Mouse (Mus musculus): ENCODE measurements around the gene Usp17lb.
"Not testable (repeated sequence)": the region's sequence is repeated elsewhere in the genome, so short reads cannot be mapped to it uniquely, and the experiment has no call there.

Gene Usp17lb

GRCm38 (mm10) chr7:104842503-104842902 is at the start of gene Usp17lb:
Gene Usp17lb (minus strand): TSS chr7:104842603.
- no peak for DNase-seq (ENCODE audit: low read depth, low spot score)

DNA sequence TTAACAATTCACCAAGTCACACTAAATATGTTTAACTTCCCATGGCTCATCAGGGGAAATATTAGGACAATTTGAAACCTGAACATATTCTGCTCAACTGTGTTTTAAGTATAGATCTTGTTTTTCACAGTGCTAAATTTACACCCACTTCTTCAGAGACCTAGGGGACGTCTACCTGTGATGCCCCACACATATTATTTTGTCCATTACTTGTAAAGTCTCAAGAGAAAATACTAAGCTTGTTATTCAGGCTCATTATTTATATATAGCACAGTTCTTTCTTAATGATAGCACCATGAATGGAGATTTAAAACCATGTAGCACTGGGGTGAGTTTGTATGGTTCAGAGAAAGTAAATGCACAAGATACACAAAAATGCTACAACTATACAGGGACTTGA is 35.3 kb upstream of the Usp17lb start, which contains the start of gene Olfr665:
Olfr665 (plus strand) TSS at position 301 of the 400 bp plus-strand sequence.
- no peak for DNase-seq (ENCODE audit: low read depth, low spot score)

- DNase-seq (ENCODE audit: low read depth, low spot score), result no peak
Observed at GRCm38 (mm10) chr7:104861381-104861780, 19.0 kb upstream of the Usp17lb start.

DNA sequence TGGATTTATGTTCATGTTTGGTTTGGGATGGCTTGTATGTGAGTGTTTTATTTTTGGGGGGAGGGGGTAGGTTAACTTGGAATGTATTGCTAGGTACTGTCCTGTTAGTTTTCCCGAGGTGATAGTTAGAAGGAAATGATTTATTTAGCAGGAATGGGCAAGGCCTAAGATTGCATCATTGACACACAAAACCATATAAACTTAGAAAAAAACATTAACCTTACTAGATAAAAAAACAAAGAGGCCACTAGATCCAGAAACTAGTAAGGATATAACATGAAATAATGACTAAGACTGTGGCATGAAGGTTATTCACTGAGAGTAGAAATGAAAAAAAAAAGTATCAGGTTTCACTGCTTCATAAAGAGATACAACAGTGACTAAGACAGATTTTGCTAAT is 15.3 kb upstream of the Usp17lb start:
- no peak for DNase-seq (ENCODE audit: low read depth, low spot score)

- not testable (repeated sequence) for DNase-seq (ENCODE audit: low read depth, low spot score)
Observed at GRCm38 (mm10) chr7:104856709-104857108, 14.3 kb upstream of the Usp17lb start, which contains the start of gene Usp17la. Gene Usp17la (plus strand): TSS chr7:104857009.

- no peak for DNase-seq (ENCODE audit: low read depth, low spot score)
Observed at GRCm38 (mm10) chr7:104855248-104855750, 12.9 kb upstream of the Usp17lb start.

GRCm38 (mm10) chr7:104851546-104851945 is 9.1 kb upstream of the Usp17lb start:
- not testable (repeated sequence) for DNase-seq (ENCODE audit: low read depth, low spot score)

- DNase-seq (ENCODE audit: low read depth, low spot score), result no peak
Observed at GRCm38 (mm10) chr7:104843731-104844287, 1.4 kb upstream of the Usp17lb start.

GRCm38 (mm10) chr7:104810335-104810734 is 32.1 kb downstream of the Usp17lb start:
- DNase-seq (ENCODE audit: low read depth, low spot score), result not testable (repeated sequence)

- DNase-seq (ENCODE audit: low read depth, low spot score), result no peak
Observed at GRCm38 (mm10) chr7:104790796-104791195, 51.6 kb downstream of the Usp17lb start.

Measured in forelimb bud, embryonic 11.5 days (tissue).